Mouse (Mus musculus) brain, embryonic 14.5 days (tissue): ENCODE measurements around the gene Rab25.

Experiments used
- CTCF ChIP-seq: fragments of 200-500 bp; IDR thresholded peaks from 2 replicates; pipeline ENCODE4 v1.5.1; 2012; ENCODE audit warnings: inconsistent platforms, mild to moderate bottlenecking, moderate library complexity, borderline replicate concordance; ENCODE audit not compliant: insufficient read depth, insufficient read length; ENCODE audit errors: extremely low read depth
- POLR2A ChIP-seq: fragments of 200-500 bp; IDR thresholded peaks from 2 replicates; pipeline ENCODE4 v1.6.1; 2012; ENCODE audit warnings: mild to moderate bottlenecking, inconsistent platforms, borderline replicate concordance; ENCODE audit not compliant: poor library complexity, insufficient read depth, insufficient read length, severe bottlenecking; ENCODE audit errors: extremely low read depth

- no peak for TF ChIP-seq CTCF
- TF ChIP-seq POLR2A: no peak
Observed at GRCm38 (mm10) chr3:88573810-88574209, 25.7 kb upstream of the Rab25 start.
